Mouse (Mus musculus) liver, postnatal 0 days (tissue): ENCODE data around the gene Ccdc70.

Source experiments
- CTCF ChIP-seq: sonication (generic); IDR thresholded peaks from 2 replicates; pipeline ENCODE4 v1.5.1; 2016; ENCODE audit warnings: antibody characterized with exemption, low read depth
- EP300 ChIP-seq: IDR thresholded peaks from 2 replicates; pipeline ENCODE4 v1.6.1; 2016; ENCODE audit warnings: antibody characterized with exemption, low read depth, mild to moderate bottlenecking

DNA sequence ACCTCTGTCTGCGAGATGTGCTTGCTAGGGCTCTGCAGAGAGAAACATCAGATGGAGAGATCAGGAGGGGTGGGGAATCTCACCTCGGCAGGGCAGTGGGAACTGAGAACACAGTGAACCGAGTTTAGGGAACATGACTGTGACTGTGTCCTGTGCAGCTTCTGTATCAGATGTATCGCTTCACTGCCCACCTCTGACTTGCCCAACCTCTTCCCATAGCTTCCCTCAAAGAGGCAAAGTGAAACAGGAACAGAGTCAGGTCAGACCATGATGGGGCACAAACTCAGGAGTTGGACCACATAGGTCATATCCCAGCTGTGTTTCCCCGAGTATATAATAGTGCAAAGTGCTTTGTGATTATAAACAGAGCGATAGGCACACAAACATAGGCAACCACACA, 36.8 kb downstream of the Ccdc70 start:
- TF ChIP-seq CTCF (no peak), EP300 (no peak)
